Mouse (Mus musculus) heart, embryonic 15.5 days (tissue): ENCODE data around the gene Cfap77. TPM values are rescaled to one million over a fixed set of nuclear protein-coding genes. Genes with fewer than 3 reads are reported as not detected.

ENCODE experiments used
- ATAC-seq: fragments of 200-750 bp; cut with Nextera tagmentation; replicated peaks from 2 replicates; pipeline ENCODE4 v1.8.0; 2017; ENCODE audit warnings: low read depth, moderate TSS enrichment; ENCODE audit not compliant: insufficient number of reproducible peaks, insufficient read depth, low FRiP score
- H3K27ac ChIP-seq: fragments of 300-500 bp; sonication (generic); 2 replicates; pipeline ENCODE4 v1.5.1; 2015; ENCODE audit warnings: mild to moderate bottlenecking, inconsistent platforms
- H3K27me3 ChIP-seq: fragments of 300-500 bp; sonication (generic); 2 replicates; pipeline ENCODE4 v1.6.1; 2015; ENCODE audit warnings: inconsistent platforms
- H3K36me3 ChIP-seq: fragments of 300-500 bp; sonication (generic); 2 replicates; pipeline ENCODE4 v1.6.1; 2015; ENCODE audit warnings: mild to moderate bottlenecking, inconsistent platforms
- H3K4me1 ChIP-seq: fragments of 300-500 bp; sonication (generic); replicated peaks from 2 replicates; pipeline ENCODE4 v1.6.1; 2015; ENCODE audit warnings: inconsistent platforms
- H3K4me2 ChIP-seq: fragments of 300-500 bp; sonication (generic); 2 replicates; pipeline ENCODE4 v1.6.1; 2015; ENCODE audit warnings: inconsistent platforms, mild to moderate bottlenecking, moderate library complexity
- H3K4me3 ChIP-seq: fragments of 300-500 bp; sonication (generic); 2 replicates; pipeline ENCODE4 v1.5.1; 2015; ENCODE audit warnings: mild to moderate bottlenecking, inconsistent platforms
- H3K9ac ChIP-seq: fragments of 300-500 bp; sonication (generic); 2 replicates; pipeline ENCODE4 v1.6.1; 2015; ENCODE audit warnings: mild to moderate bottlenecking, inconsistent platforms
- H3K9me3 ChIP-seq: fragments of 300-500 bp; sonication (generic); replicated peaks from 2 replicates; pipeline ENCODE4 v1.6.1; 2016; ENCODE audit warnings: inconsistent platforms
- WGBS: fragments of 180-500 bp; shearing (Covaris S2); methylation state at CpG from one replicate; pipeline ENCODE4 v1.1.7; 2015; ENCODE audit warnings: mixed read lengths; 5-methylcytosine and 5-hydroxymethylcytosine counted together
- polyA plus RNA-seq: library from polyadenylated mRNA; unstranded; fragments of >200 nt; fragmentation: Nextera tagmentation; extraction: Ambion mirVana; gene quantifications from 2 replicates; pipeline ENCODE4 v1.2.1, GENCODE M21; 2015

Cfap77 gene
- polyA plus RNA-seq, 1 experiment from 2014 or later = 0.18 TPM

DNA sequence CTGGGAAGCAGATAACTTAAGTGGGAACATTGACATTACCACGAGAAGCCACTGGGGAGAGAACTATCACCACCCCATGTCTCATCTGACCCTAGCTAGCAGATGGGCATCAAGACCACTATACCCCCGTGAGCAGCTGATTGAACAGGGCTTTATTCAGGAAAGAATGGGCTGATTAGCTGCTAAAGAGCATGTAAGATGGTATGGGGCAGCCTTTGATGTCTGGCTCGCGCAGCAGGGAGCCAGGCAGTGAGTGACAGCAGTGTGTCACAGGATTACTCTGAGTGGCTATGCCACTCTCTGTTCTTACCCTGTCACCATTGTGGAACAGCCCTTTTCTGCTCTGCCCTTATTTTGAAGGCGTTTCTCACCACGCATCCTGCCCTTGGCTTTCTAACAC is 161.3 kb downstream of the Cfap77 start:
- H3K36me3 ChIP-seq = peaks cover 37% of the 10 kb centered on the region
- no peak overlapping the region for H3K9ac ChIP-seq
- H3K4me3 ChIP-seq = no peak overlapping the region
- no peak for ATAC-seq
- no peak overlapping the region for H3K4me2 ChIP-seq
- WGBS = 73% methylated on average over 6 of the region's 6 CpGs
- no peaks in the 10 kb centered on the region for H3K27me3 ChIP-seq
- no peak overlapping the region for H3K27ac ChIP-seq
- no peaks in the 10 kb centered on the region for H3K4me1 ChIP-seq
- no peaks in the 10 kb centered on the region for H3K9me3 ChIP-seq

DNA sequence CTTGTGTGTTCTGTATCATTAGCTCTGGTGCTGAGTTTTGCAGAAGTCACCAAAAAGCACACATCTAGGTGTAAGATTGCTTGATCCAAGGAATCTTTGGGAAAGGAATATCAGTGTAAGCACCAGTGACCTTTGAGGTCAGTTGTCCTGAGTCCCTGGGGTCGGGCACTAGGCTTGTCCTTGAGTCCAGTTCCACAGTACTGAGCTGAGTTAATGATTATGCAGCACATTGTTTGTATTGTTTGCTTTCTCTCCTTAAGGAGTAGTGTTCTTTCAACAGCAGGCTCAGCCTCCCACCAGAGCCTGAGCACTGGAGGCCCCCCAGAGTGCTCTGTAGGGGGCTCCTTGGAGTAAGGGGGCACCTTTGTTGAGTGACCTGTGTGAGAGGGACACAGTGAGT is 162.1 kb downstream of the Cfap77 start:
- Histone ChIP-seq H3K36me3 (peaks cover 36% of the 10 kb centered on the region), H3K27me3 (no peaks in the 10 kb centered on the region), H3K9me3 (no peaks in the 10 kb centered on the region), H3K4me2 (no peak overlapping the region), H3K4me3 (no peak overlapping the region), H3K4me1 (no peaks in the 10 kb centered on the region), H3K27ac (no peak overlapping the region), H3K9ac (no peak overlapping the region)
- WGBS = 81% methylated on average over 1 of the region's 1 CpGs
- ATAC-seq = no peak

DNA sequence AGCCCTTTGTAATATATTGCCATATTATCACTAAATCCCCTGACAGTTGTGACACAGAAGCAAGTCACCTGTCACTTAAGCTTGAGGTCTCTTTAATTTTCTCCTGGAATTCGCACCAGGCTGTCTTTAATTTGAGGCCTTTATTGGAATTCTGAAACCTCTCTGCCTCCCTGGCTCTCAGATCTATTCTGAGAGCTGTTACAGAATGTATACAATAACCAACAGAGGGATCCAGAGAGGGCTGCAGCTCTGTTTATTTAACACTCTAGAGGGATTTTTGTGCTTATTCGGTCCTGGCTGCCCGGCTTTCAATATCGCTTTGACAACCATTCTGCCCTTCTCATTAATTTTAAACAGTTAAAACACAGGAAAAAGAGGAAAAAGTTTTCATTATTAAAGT is 170.0 kb downstream of the Cfap77 start:
- Histone ChIP-seq H3K36me3 (peaks cover 27% of the 10 kb centered on the region), H3K27me3 (no peaks in the 10 kb centered on the region), H3K9ac (no peak overlapping the region), H3K4me2 (no peak overlapping the region), H3K4me1 (no peaks in the 10 kb centered on the region), H3K27ac (no peak overlapping the region), H3K9me3 (no peaks in the 10 kb centered on the region), H3K4me3 (no peak overlapping the region)
- 84% methylated on average over 4 of the region's 4 CpGs for WGBS
- ATAC-seq = no peak

DNA sequence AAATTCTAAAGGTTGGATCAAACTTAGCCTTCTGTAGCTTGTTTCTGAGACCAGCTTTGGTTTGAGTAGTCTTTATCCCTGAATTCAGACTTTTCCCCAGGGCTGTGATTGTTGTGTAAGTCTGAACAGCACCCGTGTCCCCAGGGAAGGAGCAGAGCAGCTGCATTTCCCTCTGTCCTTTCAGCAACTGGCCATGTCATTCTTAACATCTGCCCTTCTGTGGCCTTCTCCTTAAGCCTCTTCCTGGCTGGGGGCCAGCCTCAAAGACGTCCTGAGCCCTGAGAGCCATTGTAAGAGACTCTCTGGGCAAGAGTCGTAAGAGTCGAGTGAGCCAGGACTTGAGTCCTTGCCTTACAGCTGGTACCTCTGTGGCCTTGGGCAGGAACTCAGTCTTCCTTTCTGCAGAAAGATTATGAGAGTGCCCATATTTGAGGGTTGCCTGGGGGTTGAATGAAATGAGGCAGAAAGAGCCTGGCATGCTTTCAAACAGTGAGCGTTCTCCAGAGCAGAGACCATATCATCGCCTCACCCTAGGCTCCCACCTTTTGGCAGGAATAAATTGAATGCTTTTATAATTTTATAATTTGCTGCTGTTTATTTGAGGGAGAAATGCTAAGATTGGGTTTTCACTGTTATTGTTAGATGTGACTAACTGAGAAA is 171.9 kb downstream of the Cfap77 start:
- Histone ChIP-seq H3K4me1 (no peaks in the 10 kb centered on the region), H3K27ac (no peak overlapping the region), H3K4me3 (no peak overlapping the region), H3K4me2 (no peak overlapping the region), H3K36me3 (peaks cover 28% of the 10 kb centered on the region), H3K27me3 (no peaks in the 10 kb centered on the region), H3K9ac (no peak overlapping the region), H3K9me3 (no peaks in the 10 kb centered on the region)
- 78% methylated on average over 6 of the region's 6 CpGs for WGBS
- ATAC-seq = no peak

DNA sequence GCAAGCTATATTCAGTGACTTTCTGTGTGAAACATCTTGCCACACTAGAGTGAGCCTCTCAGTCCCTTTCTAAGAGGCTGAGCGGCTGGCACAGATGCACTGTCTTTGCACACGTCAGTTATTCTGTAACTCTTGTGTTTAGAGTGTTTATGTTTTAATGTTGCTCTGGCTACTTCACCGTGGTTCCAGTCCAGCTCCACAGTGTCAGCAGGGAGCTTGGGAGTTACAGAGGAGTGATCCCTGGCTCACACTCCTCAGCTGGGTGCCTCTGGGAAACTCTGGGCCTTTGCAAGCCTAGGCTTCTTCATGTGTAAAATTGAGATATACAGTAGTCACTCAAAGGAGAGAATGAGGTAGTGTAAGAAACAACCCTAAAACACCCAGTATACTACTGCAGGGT is 172.8 kb downstream of the Cfap77 start:
- Histone ChIP-seq H3K4me3 (no peak overlapping the region), H3K9me3 (no peaks in the 10 kb centered on the region), H3K27ac (no peak overlapping the region), H3K4me1 (no peaks in the 10 kb centered on the region), H3K36me3 (peaks cover 28% of the 10 kb centered on the region), H3K27me3 (no peaks in the 10 kb centered on the region), H3K4me2 (no peak overlapping the region), H3K9ac (no peak overlapping the region)
- no peak for ATAC-seq
- 94% methylated on average over 3 of the region's 3 CpGs for WGBS

DNA sequence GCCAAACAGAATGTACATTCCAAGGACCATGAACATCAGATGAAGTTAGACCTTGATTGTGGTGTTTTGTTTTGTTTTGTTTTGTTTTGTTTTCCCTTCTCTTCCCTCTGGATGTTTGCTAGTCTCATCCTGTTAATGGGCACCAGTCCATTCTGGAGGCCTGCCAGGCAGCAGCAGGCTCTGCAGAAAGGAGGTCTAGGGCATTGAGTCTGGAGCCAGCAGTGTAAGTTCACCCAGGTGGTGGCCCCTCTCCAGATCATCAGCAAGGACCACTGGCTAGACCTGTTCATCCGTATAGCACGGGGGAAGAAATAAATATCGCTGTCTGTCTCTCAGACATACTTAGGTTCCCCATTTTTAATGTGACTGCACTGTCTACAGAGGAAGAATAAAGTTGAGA is 173.6 kb downstream of the Cfap77 start:
- Histone ChIP-seq H3K27ac (no peak overlapping the region), H3K27me3 (no peaks in the 10 kb centered on the region), H3K4me3 (no peak overlapping the region), H3K9ac (no peak overlapping the region), H3K4me2 (no peak overlapping the region), H3K9me3 (no peaks in the 10 kb centered on the region), H3K36me3 (peaks cover 31% of the 10 kb centered on the region), H3K4me1 (no peaks in the 10 kb centered on the region)
- WGBS = 86% methylated on average over 3 of the region's 3 CpGs
- no peak for ATAC-seq

Other genes starting within 250 kb of the Cfap77 start
- gene Gtf3c4, start 214.7 kb downstream of the Cfap77 start, polyA plus RNA-seq = 6.9 and 8.9 TPM in 2 replicates
- 6.8 and 9.3 TPM in 2 replicates for gene Ddx31, start 214.7 kb downstream of the Cfap77 start, polyA plus RNA-seq
- gene Barhl1, start 138.4 kb downstream of the Cfap77 start, polyA plus RNA-seq = not detected in 2 replicates
- 5.5 and 6.8 TPM in 2 replicates for gene Ttf1, start 5.2 kb upstream of the Cfap77 start, polyA plus RNA-seq
- gene Setx, start 69.1 kb upstream of the Cfap77 start, polyA plus RNA-seq = 5.9 and 6.8 TPM in 2 replicates
- 0.20 TPM in 1 of 2 replicates, not detected in the other for gene Ntng2, start 197.9 kb upstream of the Cfap77 start, polyA plus RNA-seq